Mouse (Mus musculus) 3134 (cell line): ENCODE results near the gene Vps8.

Source experiments
- DNase-seq: peaks from one replicate; pipeline ENCODE4 v3.0.0-alpha.2; 2011; ENCODE audit warnings: low spot score; ENCODE audit not compliant: insufficient read length; ENCODE audit errors: extremely low read depth

Vps8 gene

GRCm38 (mm10) chr16:21403402-21403801 is 19.5 kb upstream of the Vps8 start:
- no peak for DNase-seq

GRCm38 (mm10) chr16:21404631-21405030 is 18.3 kb upstream of the Vps8 start:
- DNase-seq: no peak

GRCm38 (mm10) chr16:21405224-21405969 is 17.5 kb upstream of the Vps8 start:
- no peak for DNase-seq

GRCm38 (mm10) chr16:21406136-21406535 is 16.8 kb upstream of the Vps8 start:
- no peak for DNase-seq

- no peak for DNase-seq
Measured at GRCm38 (mm10) chr16:21411779-21412178, 11.1 kb upstream of the Vps8 start.

- DNase-seq: peak; percentile 76
Measured at GRCm38 (mm10) chr16:21412593-21413047, 10.3 kb upstream of the Vps8 start.

- no peak for DNase-seq
Measured at GRCm38 (mm10) chr16:21413819-21414218, 9.1 kb upstream of the Vps8 start.

- no peak for DNase-seq
Measured at GRCm38 (mm10) chr16:21415128-21415527, 7.8 kb upstream of the Vps8 start.

- DNase-seq: peak; percentile 49
Measured at GRCm38 (mm10) chr16:21418012-21418411, 4.9 kb upstream of the Vps8 start.

- DNase-seq: no peak
Measured at GRCm38 (mm10) chr16:21423546-21423910, 610 bp downstream of the Vps8 start.

GRCm38 (mm10) chr16:21428131-21428530 is 5.2 kb downstream of the Vps8 start:
- no peak for DNase-seq

- no peak for DNase-seq
Measured at GRCm38 (mm10) chr16:21430377-21431060, 7.6 kb downstream of the Vps8 start.

- no peak for DNase-seq
Measured at GRCm38 (mm10) chr16:21431614-21432013, 8.7 kb downstream of the Vps8 start.

- no peak for DNase-seq
Measured at GRCm38 (mm10) chr16:21433543-21433942, 10.6 kb downstream of the Vps8 start.

- DNase-seq: no peak
Measured at GRCm38 (mm10) chr16:21441012-21441411, 18.1 kb downstream of the Vps8 start.

GRCm38 (mm10) chr16:21445026-21445625 is 22.2 kb downstream of the Vps8 start:
- no peak for DNase-seq

GRCm38 (mm10) chr16:21447447-21447846 is 24.5 kb downstream of the Vps8 start:
- no peak for DNase-seq

- DNase-seq: no peak
Measured at GRCm38 (mm10) chr16:21448464-21448863, 25.5 kb downstream of the Vps8 start.

- no peak for DNase-seq
Measured at GRCm38 (mm10) chr16:21449890-21450289, 27.0 kb downstream of the Vps8 start.

GRCm38 (mm10) chr16:21452569-21452968 is 29.7 kb downstream of the Vps8 start:
- DNase-seq: no peak

- DNase-seq: no peak
Measured at GRCm38 (mm10) chr16:21457639-21458369, 34.9 kb downstream of the Vps8 start.
